Mouse (Mus musculus): ENCODE data around the gene Depdc5. TPM values are rescaled to one million over a fixed set of nuclear protein-coding genes. Genes with fewer than 3 reads are reported as not detected.
A peak's percentile ranks its signal among the peaks of the same experiment; 100 is the strongest.
"Not testable (repeated sequence)": the region's sequence is repeated elsewhere in the genome, so short reads cannot be mapped to it uniquely, and the experiment has no call there.

Gene Depdc5
- polyA plus RNA-seq (2012; rRNA removed): 11.1 and 17.1 TPM in 2 replicates

DNA sequence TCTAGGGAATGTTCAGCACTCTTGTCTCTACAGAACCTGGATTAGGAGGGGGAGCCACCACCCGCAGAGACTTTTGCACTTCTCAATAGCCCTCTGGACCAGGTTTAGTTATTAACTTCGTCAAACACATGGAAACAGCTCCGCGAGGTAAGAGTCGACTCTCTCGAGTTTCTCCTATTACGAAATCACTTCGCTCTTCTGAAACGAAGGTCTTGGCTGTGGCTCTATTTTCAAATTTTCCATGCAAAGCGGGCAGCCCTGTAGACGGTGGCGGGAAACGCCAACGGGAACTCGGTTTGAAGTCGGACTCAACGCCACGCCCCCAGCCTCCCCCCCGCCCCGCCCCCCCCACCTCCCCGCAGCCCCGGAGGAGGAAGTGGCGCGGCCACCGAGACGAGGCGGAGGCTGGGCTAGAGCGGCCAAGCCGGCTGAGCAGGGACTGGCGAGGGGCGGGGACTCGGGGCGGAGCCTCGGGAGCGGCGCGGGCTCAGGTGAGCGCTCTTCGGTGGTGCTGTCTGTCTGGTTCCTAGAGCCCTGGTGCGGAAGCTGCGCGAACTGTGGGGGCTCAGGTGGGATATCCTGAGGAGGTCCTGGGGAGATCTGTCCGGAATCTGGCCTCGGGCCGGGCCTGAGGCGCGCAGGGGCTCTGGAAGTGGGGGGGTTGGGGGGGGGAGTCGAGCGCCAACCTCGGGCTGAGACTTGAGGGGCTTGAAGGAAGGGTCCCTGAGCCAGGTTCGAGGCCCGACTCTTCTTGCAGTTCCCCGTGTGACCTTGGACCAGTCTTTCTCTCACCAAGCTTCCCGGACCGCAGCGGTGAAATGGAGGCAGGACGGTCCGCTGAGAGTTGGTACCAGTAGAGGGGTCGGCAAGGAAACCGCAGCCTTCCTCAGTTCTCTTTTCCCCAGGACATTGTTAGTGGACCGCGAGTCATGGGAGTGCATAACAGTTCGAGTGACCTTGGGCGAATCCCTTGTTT is at the start of gene Depdc5:
Gene Depdc5 (plus strand): TSS at position 449 of the 976 bp plus-strand sequence.
- TF ChIP-seq POLR2A (IDR thresholded peaks at IDR 0.05; ENCODE audit: borderline replicate concordance, extremely low read depth, low read depth, low read length) (peak; percentile 87), CTCF (IDR thresholded peaks at IDR 0.05; ENCODE audit: insufficient read depth, low read length) (no peak)
- under 1% methylated on average over 63 of the region's 64 CpGs for WGBS
- DNase-seq: peak; percentile 91
- peaks cover 3% of the 10 kb centered on the region; the same call in 1 of the 2 replicates for H3K4me1 ChIP-seq (ENCODE audit: control insufficient read depth, insufficient read depth, low read length)
- H3K4me3 ChIP-seq (replicated peaks; ENCODE audit: extremely low read depth, low read depth, low read length): peak within 1 kb of the TSS; percentile 100

DNA sequence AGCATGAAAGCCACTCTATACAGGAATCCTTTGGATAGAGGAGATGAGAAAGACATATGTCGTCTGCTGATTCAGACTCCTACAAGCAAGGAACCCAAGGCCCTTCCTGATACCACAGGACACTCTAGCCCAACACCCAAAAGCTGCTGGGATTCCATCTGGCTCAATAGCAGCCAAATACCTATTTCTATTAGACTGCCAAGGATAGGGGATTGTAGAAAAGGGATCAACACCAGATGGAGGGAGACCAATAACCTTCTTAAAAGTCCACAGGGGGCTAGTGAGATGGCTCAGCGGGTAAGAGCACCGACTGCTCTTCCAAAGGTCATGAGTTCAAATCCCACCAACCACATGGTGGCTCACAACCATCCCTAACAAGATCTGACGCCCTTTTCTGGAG is 48.1 kb upstream of the Depdc5 start:
- H3K4me3 ChIP-seq (replicated peaks; ENCODE audit: extremely low read depth, low read depth, low read length): no peak overlapping the region
- WGBS: 96% methylated on average over 4 of the region's 4 CpGs
- TF ChIP-seq CTCF (IDR thresholded peaks at IDR 0.05; ENCODE audit: insufficient read depth, low read length) (no peak), POLR2A (IDR thresholded peaks at IDR 0.05; ENCODE audit: borderline replicate concordance, extremely low read depth, low read depth, low read length) (no peak)
- no peaks in the 10 kb centered on the region for H3K4me1 ChIP-seq (ENCODE audit: control insufficient read depth, insufficient read depth, low read length)
- DNase-seq: no peak

DNA sequence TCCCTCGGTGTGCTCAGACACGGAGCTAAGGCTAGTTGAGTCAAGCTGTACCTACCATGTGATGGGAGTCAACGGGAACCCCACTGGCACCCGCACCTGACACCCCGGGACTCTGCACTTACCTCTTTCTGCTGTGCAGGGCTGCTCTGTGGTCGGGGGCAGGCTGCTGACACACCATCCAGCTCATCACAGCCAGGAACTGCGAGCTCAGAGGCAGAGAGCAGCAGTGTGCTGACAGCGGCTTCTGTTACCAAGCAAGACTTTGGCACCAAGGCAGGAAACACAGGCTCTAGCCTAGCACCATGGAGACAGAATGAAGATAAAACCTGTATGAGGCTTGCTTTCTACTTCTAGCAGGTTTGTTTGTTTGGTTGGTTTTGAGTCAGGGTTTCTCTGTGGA is 43.0 kb upstream of the Depdc5 start:
- Histone ChIP-seq H3K4me3 (replicated peaks; ENCODE audit: extremely low read depth, low read depth, low read length) (no peak overlapping the region), H3K4me1 (ENCODE audit: control insufficient read depth, insufficient read depth, low read length) (no peaks in the 10 kb centered on the region)
- 93% methylated on average over 8 of the region's 8 CpGs for WGBS
- DNase-seq: no peak
- no peak for TF ChIP-seq POLR2A (IDR thresholded peaks at IDR 0.05; ENCODE audit: borderline replicate concordance, extremely low read depth, low read depth, low read length)
- TF ChIP-seq CTCF (IDR thresholded peaks at IDR 0.05; ENCODE audit: insufficient read depth, low read length): no peak

- no peak for DNase-seq
- TF ChIP-seq POLR2A (IDR thresholded peaks at IDR 0.05; ENCODE audit: borderline replicate concordance, extremely low read depth, low read depth, low read length): no peak
- TF ChIP-seq CTCF (IDR thresholded peaks at IDR 0.05; ENCODE audit: insufficient read depth, low read length): no peak
- no peak within 1 kb of the TSS for H3K4me3 ChIP-seq (replicated peaks; ENCODE audit: extremely low read depth, low read depth, low read length)
- H3K4me1 ChIP-seq (ENCODE audit: control insufficient read depth, insufficient read depth, low read length): no peaks in the 10 kb centered on the region
- 92% methylated on average over 7 of the region's 7 CpGs for WGBS
These were observed 36.5 kb upstream of the Depdc5 start, which contains the start of gene Gm20671 for GRCm38 (mm10) chr5:32827009-32827408. Gene Gm20671, minus strand, starts transcription at chr5:32827109.

DNA sequence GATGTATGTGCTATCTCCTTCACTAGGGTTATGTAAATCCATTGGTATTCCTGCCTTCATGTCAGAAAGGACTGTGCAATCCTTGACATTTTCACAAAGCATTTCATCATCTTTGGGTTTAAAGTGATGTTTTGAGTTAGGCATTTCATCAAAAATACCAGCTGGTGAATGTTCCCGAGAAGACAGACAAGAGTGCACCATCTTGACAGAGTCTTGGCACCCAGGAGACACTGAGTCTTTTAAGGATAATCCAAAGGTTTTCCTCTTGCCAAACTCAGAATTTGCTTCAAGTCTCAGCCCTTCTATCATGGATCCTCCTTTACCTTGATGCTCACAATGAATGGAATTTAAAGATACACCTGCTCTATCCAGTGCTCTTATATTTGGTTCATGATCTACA is 34.7 kb upstream of the Depdc5 start:
- not testable (repeated sequence) for H3K4me3 ChIP-seq (replicated peaks; ENCODE audit: extremely low read depth, low read depth, low read length); H3K4me1 ChIP-seq (ENCODE audit: control insufficient read depth, insufficient read depth, low read length); DNase-seq
- WGBS: 76% methylated on average over 1 of the region's 1 CpGs

DNA sequence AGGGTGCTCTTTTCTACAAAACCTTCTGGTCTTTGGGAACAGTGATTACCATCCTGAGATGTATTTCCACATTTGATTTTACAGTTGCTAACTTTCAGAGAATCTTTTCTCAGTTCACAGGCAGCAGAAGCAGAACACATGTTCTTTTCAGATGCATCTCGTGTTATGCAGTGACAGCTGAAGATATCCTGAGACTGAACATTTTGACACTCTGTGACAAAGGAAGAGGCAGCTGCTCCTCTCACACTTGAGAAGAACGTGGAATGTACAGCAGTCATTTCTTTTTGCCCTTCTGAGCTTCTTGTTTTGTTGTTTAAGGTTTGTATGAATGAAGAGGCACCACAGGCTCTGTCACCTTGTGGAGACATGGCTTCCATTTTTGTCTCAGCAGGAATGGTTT is 33.4 kb upstream of the Depdc5 start:
- DNase-seq: no peak
- Histone ChIP-seq H3K4me1 (ENCODE audit: control insufficient read depth, insufficient read depth, low read length) (no peaks in the 10 kb centered on the region), H3K4me3 (replicated peaks; ENCODE audit: extremely low read depth, low read depth, low read length) (no peak overlapping the region)
- 81% methylated on average over 2 of the region's 2 CpGs for WGBS
- TF ChIP-seq CTCF (IDR thresholded peaks at IDR 0.05; ENCODE audit: insufficient read depth, low read length) (no peak), POLR2A (IDR thresholded peaks at IDR 0.05; ENCODE audit: borderline replicate concordance, extremely low read depth, low read depth, low read length) (no peak)

- TF ChIP-seq CTCF (IDR thresholded peaks at IDR 0.05; ENCODE audit: insufficient read depth, low read length) (no peak), POLR2A (IDR thresholded peaks at IDR 0.05; ENCODE audit: borderline replicate concordance, extremely low read depth, low read depth, low read length) (no peak)
- no peak for DNase-seq
- Histone ChIP-seq H3K4me3 (replicated peaks; ENCODE audit: extremely low read depth, low read depth, low read length) (no peak overlapping the region), H3K4me1 (ENCODE audit: control insufficient read depth, insufficient read depth, low read length) (no peaks in the 10 kb centered on the region)
- 60% methylated on average over 1 of the region's 1 CpGs for WGBS
These were observed 29.0 kb upstream of the Depdc5 start for GRCm38 (mm10) chr5:32834497-32834896.

GRCm38 (mm10) chr5:32836976-32837375 is 26.5 kb upstream of the Depdc5 start:
- no peaks in the 10 kb centered on the region for H3K4me1 ChIP-seq (ENCODE audit: control insufficient read depth, insufficient read depth, low read length)
- TF ChIP-seq POLR2A (IDR thresholded peaks at IDR 0.05; ENCODE audit: borderline replicate concordance, extremely low read depth, low read depth, low read length) (no peak), CTCF (IDR thresholded peaks at IDR 0.05; ENCODE audit: insufficient read depth, low read length) (no peak)
- WGBS: 57% methylated on average over 5 of the region's 5 CpGs

GRCm38 (mm10) chr5:32840029-32840428 is 23.5 kb upstream of the Depdc5 start:
- TF ChIP-seq POLR2A (IDR thresholded peaks at IDR 0.05; ENCODE audit: borderline replicate concordance, extremely low read depth, low read depth, low read length) (no peak), CTCF (IDR thresholded peaks at IDR 0.05; ENCODE audit: insufficient read depth, low read length) (peak; percentile 20; the same call in 1 of the 2 replicates)
- no peak for DNase-seq
- 95% methylated on average over 2 of the region's 2 CpGs for WGBS
- H3K4me1 ChIP-seq (ENCODE audit: control insufficient read depth, insufficient read depth, low read length): no peaks in the 10 kb centered on the region
- no peak overlapping the region for H3K4me3 ChIP-seq (replicated peaks; ENCODE audit: extremely low read depth, low read depth, low read length)

More at GRCm38 (mm10) chr5:32836976-32837375, 26.5 kb upstream of the Depdc5 start:
- no peak overlapping the region for H3K4me3 ChIP-seq (replicated peaks; ENCODE audit: extremely low read depth, low read depth, low read length)
- no peak for DNase-seq

DNA sequence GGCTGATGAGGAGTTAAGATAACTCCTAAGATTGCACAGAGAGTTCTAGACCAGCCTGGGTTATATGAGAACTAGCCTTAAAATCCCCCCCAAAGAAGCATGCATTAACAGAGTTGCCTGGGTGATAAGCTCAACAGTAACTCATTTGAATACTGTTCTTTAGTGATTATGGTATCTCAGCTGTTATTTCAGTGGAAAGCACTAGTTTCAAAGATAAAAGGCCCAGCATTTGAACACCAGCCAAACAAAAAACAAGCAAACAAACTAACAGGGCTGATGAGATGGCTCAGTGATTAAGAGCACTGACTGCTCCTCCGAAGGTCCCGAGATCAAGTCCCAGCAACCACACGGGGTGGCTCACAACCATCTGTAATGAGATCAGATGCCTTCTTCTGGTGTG is 14.3 kb upstream of the Depdc5 start:
- no peak for DNase-seq
- no peak overlapping the region for H3K4me3 ChIP-seq (replicated peaks; ENCODE audit: extremely low read depth, low read depth, low read length)
- H3K4me1 ChIP-seq (ENCODE audit: control insufficient read depth, insufficient read depth, low read length): peaks cover 16% of the 10 kb centered on the region
- 96% methylated on average over 3 of the region's 3 CpGs for WGBS
- TF ChIP-seq POLR2A (IDR thresholded peaks at IDR 0.05; ENCODE audit: borderline replicate concordance, extremely low read depth, low read depth, low read length) (no peak), CTCF (IDR thresholded peaks at IDR 0.05; ENCODE audit: insufficient read depth, low read length) (no peak)

GRCm38 (mm10) chr5:32849580-32849979 is 13.9 kb upstream of the Depdc5 start:
- DNase-seq; H3K4me3 ChIP-seq (replicated peaks; ENCODE audit: extremely low read depth, low read depth, low read length): not testable (repeated sequence)
- WGBS: 94% methylated on average over 3 of the region's 3 CpGs
- peaks cover 16% of the 10 kb centered on the region for H3K4me1 ChIP-seq (ENCODE audit: control insufficient read depth, insufficient read depth, low read length)

All from lung, adult 2 months (tissue).